Mouse (Mus musculus) kidney, embryonic 14.5 days (tissue): ENCODE measurements around the gene Dnah11. TPM values are rescaled to one million over a fixed set of nuclear protein-coding genes. Genes with fewer than 3 reads are reported as not detected.
A peak's percentile ranks its signal among the peaks of the same experiment; 100 is the strongest.

Experiments used
- ATAC-seq: fragments of 200-750 bp; cut with Nextera tagmentation; 2 replicates; pipeline ENCODE4 v1.8.0; 2017; ENCODE audit warnings: moderate number of reproducible peaks, mild to moderate bottlenecking, moderate TSS enrichment, moderate library complexity; ENCODE audit not compliant: low FRiP score, low TSS enrichment
- H3K27ac ChIP-seq: fragments of 300-500 bp; sonication (generic); 2 replicates; pipeline ENCODE4 v1.5.1; 2014; ENCODE audit warnings: low read depth, mild to moderate bottlenecking, low read length, moderate library complexity, mixed read lengths
- H3K27me3 ChIP-seq: fragments of 300-500 bp; sonication (generic); 2 replicates; pipeline ENCODE4 v1.6.1; 2014; ENCODE audit warnings: mild to moderate bottlenecking, low read length; ENCODE audit not compliant: control insufficient read depth, insufficient read depth
- H3K36me3 ChIP-seq: fragments of 300-500 bp; sonication (generic); 2 replicates; pipeline ENCODE4 v1.6.1; 2014; ENCODE audit warnings: low read length, mixed read lengths; ENCODE audit not compliant: control insufficient read depth, insufficient read depth
- H3K4me1 ChIP-seq: fragments of 300-500 bp; sonication (generic); 2 replicates; pipeline ENCODE4 v1.6.1; 2014; ENCODE audit warnings: low read length, mixed read lengths; ENCODE audit not compliant: control insufficient read depth, insufficient read depth
- H3K4me2 ChIP-seq: fragments of 300-500 bp; sonication (generic); replicated peaks from 2 replicates; pipeline ENCODE4 v1.6.1; 2014; ENCODE audit warnings: low read depth, mild to moderate bottlenecking, low read length
- H3K4me3 ChIP-seq: fragments of 300-500 bp; sonication (generic); 2 replicates; pipeline ENCODE4 v1.5.1; 2014; ENCODE audit warnings: mild to moderate bottlenecking, low read length
- H3K9ac ChIP-seq: fragments of 300-500 bp; sonication (generic); 2 replicates; pipeline ENCODE4 v1.6.1; 2014; ENCODE audit warnings: low read depth, mild to moderate bottlenecking, low read length, moderate library complexity
- H3K9me3 ChIP-seq: fragments of 300-500 bp; sonication (generic); 2 replicates; pipeline ENCODE4 v1.6.1; 2016; ENCODE audit warnings: low read length; ENCODE audit not compliant: control insufficient read depth
- WGBS: fragments of 180-500 bp; shearing (Covaris S2); extraction: QIAGEN DNeasy Blood & Tissue Kit; methylation state at CpG from one replicate; pipeline ENCODE4 v1.1.7; 2014; 5-methylcytosine and 5-hydroxymethylcytosine counted together
- polyA plus RNA-seq: library from polyadenylated mRNA; unstranded; fragments of >200 nt; fragmentation: Nextera tagmentation; extraction: Ambion mirVana; gene quantifications from 2 replicates; pipeline ENCODE4 v1.2.1, GENCODE M21; 2014

Gene Dnah11
- polyA plus RNA-seq, 1 experiment from 2014 or later, result 0.24 TPM

GRCm38 (mm10) chr12:117884627-117885026 lies 314.2 kb downstream of the Dnah11 start:
- ATAC-seq, result no peak
- Histone ChIP-seq H3K27me3 (no peaks in the 10 kb centered on the region), H3K9me3 (no peaks in the 10 kb centered on the region), H3K4me3 (no peak overlapping the region), H3K27ac (no peak overlapping the region), H3K4me1 (no peaks in the 10 kb centered on the region), H3K36me3 (peaks cover 6% of the 10 kb centered on the region; the same call in 1 of the 2 replicates), H3K4me2 (no peak overlapping the region), H3K9ac (no peak overlapping the region)
- 97% methylated on average over 2 of the region's 2 CpGs for WGBS

GRCm38 (mm10) chr12:117878341-117878740 lies 320.5 kb downstream of the Dnah11 start:
- no peaks in the 10 kb centered on the region for H3K4me1 ChIP-seq
- WGBS, result 96% methylated on average over 13 of the region's 13 CpGs
- H3K4me3 ChIP-seq, result no peak overlapping the region
- H3K9ac ChIP-seq, result no peak overlapping the region
- H3K27me3 ChIP-seq, result no peaks in the 10 kb centered on the region
- peaks cover 54% of the 10 kb centered on the region for H3K36me3 ChIP-seq
- H3K4me2 ChIP-seq, result no peak overlapping the region
- no peaks in the 10 kb centered on the region for H3K9me3 ChIP-seq
- no peak for ATAC-seq
- no peak overlapping the region for H3K27ac ChIP-seq

DNA sequence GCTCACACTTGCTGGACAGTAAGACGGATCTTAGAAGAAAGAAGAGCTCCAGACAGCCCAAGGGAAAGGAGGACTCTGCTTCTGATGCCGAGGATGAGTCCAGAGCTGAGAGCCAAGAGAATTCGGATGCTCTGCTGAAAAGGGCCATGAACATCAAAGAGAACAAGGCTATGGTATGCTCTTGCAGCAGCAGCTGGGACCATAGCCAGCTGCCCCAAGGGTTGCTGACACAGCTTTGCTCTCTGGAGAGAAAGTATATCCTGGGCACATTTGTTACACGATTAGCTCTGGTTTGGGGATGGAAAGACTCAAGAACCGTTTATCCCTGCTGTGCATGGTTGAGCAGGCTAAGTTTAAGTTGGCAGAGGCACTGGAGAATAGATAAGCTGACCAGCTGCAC lies 326.6 kb downstream of the Dnah11 start:
- Histone ChIP-seq H3K4me2 (no peak overlapping the region), H3K4me1 (no peaks in the 10 kb centered on the region), H3K9me3 (no peaks in the 10 kb centered on the region), H3K36me3 (peaks cover 57% of the 10 kb centered on the region), H3K27me3 (no peaks in the 10 kb centered on the region), H3K9ac (no peak overlapping the region), H3K27ac (no peak overlapping the region), H3K4me3 (no peak overlapping the region)
- no peak for ATAC-seq
- 81% methylated on average over 5 of the region's 5 CpGs for WGBS

GRCm38 (mm10) chr12:117867708-117868564 lies 330.9 kb downstream of the Dnah11 start:
- Histone ChIP-seq H3K27me3 (no peaks in the 10 kb centered on the region), H3K9me3 (no peaks in the 10 kb centered on the region), H3K9ac (no peak overlapping the region), H3K4me3 (no peak overlapping the region), H3K4me1 (no peaks in the 10 kb centered on the region), H3K36me3 (peaks cover 24% of the 10 kb centered on the region; the same call in 1 of the 2 replicates), H3K27ac (0 out of 2 replicates have a peak overlapping the region, but pooled peaks have one; percentile 4), H3K4me2 (no peak overlapping the region)
- 80% methylated on average over 4 of the region's 4 CpGs for WGBS
- no peak for ATAC-seq

DNA sequence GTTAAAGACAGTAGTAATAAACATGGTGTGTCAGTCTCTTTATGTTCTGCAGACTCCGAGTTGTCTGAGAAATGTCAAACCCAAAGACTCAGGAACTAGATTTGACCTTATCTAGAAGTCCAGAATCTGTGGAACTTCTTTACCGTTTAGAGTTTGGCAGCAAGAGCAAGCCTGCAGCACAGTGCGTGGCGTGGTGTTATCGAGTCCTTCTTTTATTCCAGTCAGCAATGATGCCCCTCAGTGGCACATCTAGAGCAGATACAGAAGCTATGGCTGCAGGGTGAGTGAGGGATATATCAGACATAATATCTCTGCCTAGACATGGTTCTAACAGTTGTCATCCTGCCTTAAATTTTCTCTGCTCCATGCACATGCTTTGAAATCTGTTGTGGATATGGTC lies 336.2 kb downstream of the Dnah11 start:
- 88% methylated on average over 5 of the region's 5 CpGs for WGBS
- no peak overlapping the region for H3K27ac ChIP-seq
- no peak for ATAC-seq
- H3K36me3 ChIP-seq, result no peaks in the 10 kb centered on the region; the same call in 1 of the 2 replicates
- no peaks in the 10 kb centered on the region for H3K4me1 ChIP-seq
- no peak overlapping the region for H3K4me3 ChIP-seq
- no peak overlapping the region for H3K4me2 ChIP-seq
- no peak overlapping the region for H3K9ac ChIP-seq
- H3K9me3 ChIP-seq, result no peaks in the 10 kb centered on the region
- no peaks in the 10 kb centered on the region for H3K27me3 ChIP-seq

DNA sequence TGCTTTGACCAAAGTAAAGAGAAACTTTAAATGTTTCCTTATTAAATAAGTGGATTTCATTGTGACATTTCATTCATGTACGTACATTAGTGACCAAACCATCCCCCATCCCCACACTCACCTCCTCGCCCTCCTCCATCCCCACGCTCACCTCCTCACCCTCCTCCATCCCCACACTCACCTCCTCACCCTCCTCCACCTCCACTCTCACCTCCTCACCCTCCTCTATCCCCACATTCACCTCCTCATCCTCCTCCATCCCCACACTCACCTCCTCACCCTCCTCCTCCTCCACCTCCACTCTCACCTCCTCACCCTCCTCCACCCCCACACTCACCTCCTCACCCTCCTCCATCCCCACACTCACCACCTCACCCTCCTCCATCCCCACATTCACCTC lies 337.6 kb downstream of the Dnah11 start:
- no peak for ATAC-seq
- no peak overlapping the region for H3K4me3 ChIP-seq
- no peak overlapping the region for H3K4me2 ChIP-seq

GRCm38 (mm10) chr12:117860840-117861239 lies 338.0 kb downstream of the Dnah11 start:
- Histone ChIP-seq H3K27me3 (no peaks in the 10 kb centered on the region), H3K9me3 (no peaks in the 10 kb centered on the region), H3K9ac (no peak overlapping the region), H3K36me3 (no peaks in the 10 kb centered on the region), H3K4me2 (no peak overlapping the region), H3K4me3 (no peak overlapping the region), H3K27ac (no peak overlapping the region), H3K4me1 (no peaks in the 10 kb centered on the region)
- 75% methylated on average over 7 of the region's 7 CpGs for WGBS
- ATAC-seq, result no peak

More for the DNA sequence above, 337.6 kb downstream of the Dnah11 start:
- no peaks in the 10 kb centered on the region for H3K4me1 ChIP-seq
- no peaks in the 10 kb centered on the region; the same call in 1 of the 2 replicates for H3K36me3 ChIP-seq
- H3K9me3 ChIP-seq, result no peaks in the 10 kb centered on the region
- H3K9ac ChIP-seq, result no peak overlapping the region
- no peak overlapping the region for H3K27ac ChIP-seq
- no peaks in the 10 kb centered on the region for H3K27me3 ChIP-seq
- WGBS, result 62% methylated on average over 3 of the region's 3 CpGs

DNA sequence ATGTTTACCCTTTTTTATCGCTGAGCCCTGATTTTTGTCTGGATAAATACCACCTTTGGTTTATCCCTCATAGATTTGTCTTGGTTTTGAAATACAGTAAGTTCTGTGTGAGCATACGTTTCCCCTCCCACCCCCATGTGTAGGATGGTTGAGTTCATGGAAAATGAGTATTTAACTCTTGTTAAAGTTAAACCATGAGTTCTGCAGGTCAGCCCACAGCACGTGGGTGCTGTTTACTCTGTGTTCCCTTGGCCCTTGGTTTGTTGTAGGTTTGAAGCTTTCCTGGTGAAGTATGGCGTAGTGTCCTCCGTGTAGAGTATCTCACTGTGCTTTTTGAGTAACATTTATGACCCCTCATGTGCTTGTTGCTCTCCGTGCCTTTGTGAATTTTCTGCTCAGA lies 341.0 kb downstream of the Dnah11 start:
- no peaks in the 10 kb centered on the region for H3K27me3 ChIP-seq
- no peaks in the 10 kb centered on the region for H3K9me3 ChIP-seq
- H3K9ac ChIP-seq, result no peak overlapping the region
- H3K4me2 ChIP-seq, result no peak overlapping the region
- no peak overlapping the region for H3K27ac ChIP-seq
- H3K4me3 ChIP-seq, result no peak overlapping the region
- no peaks in the 10 kb centered on the region for H3K36me3 ChIP-seq
- no peaks in the 10 kb centered on the region for H3K4me1 ChIP-seq
- 85% methylated on average over 6 of the region's 6 CpGs for WGBS
- ATAC-seq, result no peak

DNA sequence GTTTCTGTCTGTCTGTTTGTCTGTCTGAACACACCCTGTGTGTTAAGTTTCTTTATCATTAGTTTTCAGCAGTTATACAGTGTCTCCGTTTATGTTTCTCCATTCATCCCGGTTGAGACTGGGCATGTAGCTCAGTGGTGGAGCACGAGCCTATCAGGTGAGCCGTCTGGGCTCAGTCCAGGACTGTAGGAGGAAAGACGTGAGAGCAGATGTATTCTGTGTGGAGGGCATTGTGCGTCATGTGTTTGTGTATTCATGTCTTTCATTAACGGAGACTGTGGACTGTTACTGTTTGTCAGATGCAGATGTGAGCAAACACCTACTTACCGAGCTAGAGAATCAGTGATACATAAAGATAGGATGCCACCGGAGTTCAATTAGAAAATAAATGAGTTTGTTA lies 341.8 kb downstream of the Dnah11 start:
- Histone ChIP-seq H3K4me2 (no peak overlapping the region), H3K36me3 (no peaks in the 10 kb centered on the region), H3K9ac (no peak overlapping the region), H3K27ac (no peak overlapping the region), H3K4me1 (no peaks in the 10 kb centered on the region), H3K27me3 (no peaks in the 10 kb centered on the region), H3K9me3 (no peaks in the 10 kb centered on the region), H3K4me3 (no peak overlapping the region)
- WGBS, result 81% methylated on average over 9 of the region's 9 CpGs
- no peak for ATAC-seq
